Mouse (Mus musculus): ENCODE data around the gene Ccdc83. TPM values are rescaled to one million over a fixed set of nuclear protein-coding genes. Genes with fewer than 3 reads are reported as not detected.

Ccdc83 gene
- polyA plus RNA-seq, 1 experiment: 0.10 TPM

- TF ChIP-seq USF1 (IDR thresholded peaks at IDR 0.05; ENCODE audit: low read depth): no peak
- no peak for TF ChIP-seq REST (IDR thresholded peaks at IDR 0.05; ENCODE audit: insufficient read depth, insufficient read length)
- no peak for TF ChIP-seq SRF (IDR thresholded peaks at IDR 0.05; ENCODE audit: control insufficient read depth, insufficient read length, low read depth)
- no peak for TF ChIP-seq MYOD1 (IDR thresholded peaks at IDR 0.05; ENCODE audit: control insufficient read depth in 1 of 3, insufficient read length in 2 of 3, low read depth in 2 of 3)
- no peak for TF ChIP-seq CEBPB (IDR thresholded peaks at IDR 0.05; ENCODE audit: insufficient read depth, poor library complexity, severe bottlenecking)
- TF ChIP-seq MYOG (IDR thresholded peaks at IDR 0.05; ENCODE audit: control insufficient read depth in 1 of 3, insufficient read depth in 1 of 3, insufficient read length in 2 of 3, low read depth in 2 of 3): no peak
- TF ChIP-seq E2F4 (IDR thresholded peaks at IDR 0.05; ENCODE audit: insufficient read depth): no peak
- TF ChIP-seq POLR2A (IDR thresholded peaks at IDR 0.05; ENCODE audit: insufficient read length, low read depth): no peak
- TF ChIP-seq MAX (IDR thresholded peaks at IDR 0.05; ENCODE audit: low read depth): no peak
- no peak for TF ChIP-seq TCF12 (IDR thresholded peaks at IDR 0.05; ENCODE audit: insufficient read depth, poor library complexity, severe bottlenecking)
- no peak for TF ChIP-seq TCF3 (IDR thresholded peaks at IDR 0.05; ENCODE audit: insufficient read length, low read depth)
- TF ChIP-seq POLR2AphosphoS2 (IDR thresholded peaks at IDR 0.05; ENCODE audit: insufficient read length, low read depth): no peak
- Histone ChIP-seq H3K36me3 (ENCODE audit: control insufficient read depth, insufficient read depth) (peaks cover 33% of the 10 kb centered on the region), H3K79me2 (ENCODE audit: control insufficient read depth, insufficient read depth) (peaks cover 8% of the 10 kb centered on the region), H3K4me3 (no peak overlapping the region), H3K4me2 (ENCODE audit: low read depth) (no peak overlapping the region), H3ac (ENCODE audit: control insufficient read depth, insufficient read length) (no peak overlapping the region), H3K27me3 (ENCODE audit: control insufficient read depth, insufficient read depth, insufficient read length) (no peaks in the 10 kb centered on the region)
Observed at GRCm38 (mm10) chr7:90201877-90202465, 63.6 kb downstream of the Ccdc83 start.

GRCm38 (mm10) chr7:90200251-90200650 is 65.3 kb downstream of the Ccdc83 start:
- TF ChIP-seq CEBPB (IDR thresholded peaks at IDR 0.05; ENCODE audit: insufficient read depth, poor library complexity, severe bottlenecking) (peak; percentile 76; the same call in 1 of the 2 replicates), TCF12 (IDR thresholded peaks at IDR 0.05; ENCODE audit: insufficient read depth, poor library complexity, severe bottlenecking) (no peak), USF1 (IDR thresholded peaks at IDR 0.05; ENCODE audit: low read depth) (no peak), MYOD1 (IDR thresholded peaks at IDR 0.05; ENCODE audit: control insufficient read depth in 1 of 3, insufficient read length in 2 of 3, low read depth in 2 of 3) (no peak), MYOG (IDR thresholded peaks at IDR 0.05; ENCODE audit: control insufficient read depth in 1 of 3, insufficient read depth in 1 of 3, insufficient read length in 2 of 3, low read depth in 2 of 3) (no peak), TCF3 (IDR thresholded peaks at IDR 0.05; ENCODE audit: insufficient read length, low read depth) (no peak), E2F4 (IDR thresholded peaks at IDR 0.05; ENCODE audit: insufficient read depth) (no peak)
- peaks cover 10% of the 10 kb centered on the region for H3K79me2 ChIP-seq (ENCODE audit: control insufficient read depth, insufficient read depth)
- H3K4me2 ChIP-seq (ENCODE audit: low read depth): no peak overlapping the region
- H3K27me3 ChIP-seq (ENCODE audit: control insufficient read depth, insufficient read depth, insufficient read length): no peaks in the 10 kb centered on the region
- peaks cover 42% of the 10 kb centered on the region for H3K36me3 ChIP-seq (ENCODE audit: control insufficient read depth, insufficient read depth)
- no peak overlapping the region for H3ac ChIP-seq (ENCODE audit: control insufficient read depth, insufficient read length)
- no peak overlapping the region for H3K4me3 ChIP-seq

GRCm38 (mm10) chr7:90180635-90181034 is 84.9 kb downstream of the Ccdc83 start:
- Histone ChIP-seq H3K4me2 (ENCODE audit: low read depth) (no peak overlapping the region), H3K4me3 (no peak overlapping the region), H3K36me3 (ENCODE audit: control insufficient read depth, insufficient read depth) (peaks cover 63% of the 10 kb centered on the region), H3K79me2 (ENCODE audit: control insufficient read depth, insufficient read depth) (peaks cover 7% of the 10 kb centered on the region), H3K27me3 (ENCODE audit: control insufficient read depth, insufficient read depth, insufficient read length) (no peaks in the 10 kb centered on the region), H3ac (ENCODE audit: control insufficient read depth, insufficient read length) (no peak overlapping the region)
- TF ChIP-seq SRF (IDR thresholded peaks at IDR 0.05; ENCODE audit: control insufficient read depth, insufficient read length, low read depth) (no peak), CEBPB (IDR thresholded peaks at IDR 0.05; ENCODE audit: insufficient read depth, poor library complexity, severe bottlenecking) (no peak), POLR2AphosphoS2 (IDR thresholded peaks at IDR 0.05; ENCODE audit: insufficient read length, low read depth) (no peak), MAX (IDR thresholded peaks at IDR 0.05; ENCODE audit: low read depth) (no peak), USF1 (IDR thresholded peaks at IDR 0.05; ENCODE audit: low read depth) (no peak), E2F4 (IDR thresholded peaks at IDR 0.05; ENCODE audit: insufficient read depth) (no peak), POLR2A (IDR thresholded peaks at IDR 0.05; ENCODE audit: insufficient read length, low read depth) (no peak), MYOD1 (IDR thresholded peaks at IDR 0.05; ENCODE audit: control insufficient read depth in 1 of 3, insufficient read length in 2 of 3, low read depth in 2 of 3) (no peak), TCF12 (IDR thresholded peaks at IDR 0.05; ENCODE audit: insufficient read depth, poor library complexity, severe bottlenecking) (no peak), REST (IDR thresholded peaks at IDR 0.05; ENCODE audit: insufficient read depth, insufficient read length) (no peak), TCF3 (IDR thresholded peaks at IDR 0.05; ENCODE audit: insufficient read length, low read depth) (no peak), MYOG (IDR thresholded peaks at IDR 0.05; ENCODE audit: control insufficient read depth in 1 of 3, insufficient read depth in 1 of 3, insufficient read length in 2 of 3, low read depth in 2 of 3) (no peak)

- peaks cover 68% of the 10 kb centered on the region for H3K36me3 ChIP-seq (ENCODE audit: control insufficient read depth, insufficient read depth)
- no peak overlapping the region for H3K4me2 ChIP-seq (ENCODE audit: low read depth)
- no peak overlapping the region for H3K4me3 ChIP-seq
- H3K27me3 ChIP-seq (ENCODE audit: control insufficient read depth, insufficient read depth, insufficient read length): no peaks in the 10 kb centered on the region
- H3K79me2 ChIP-seq (ENCODE audit: control insufficient read depth, insufficient read depth): no peaks in the 10 kb centered on the region
- no peak for TF ChIP-seq POLR2A (IDR thresholded peaks at IDR 0.05; ENCODE audit: insufficient read length, low read depth)
- no peak for TF ChIP-seq REST (IDR thresholded peaks at IDR 0.05; ENCODE audit: insufficient read depth, insufficient read length)
- TF ChIP-seq E2F4 (IDR thresholded peaks at IDR 0.05; ENCODE audit: insufficient read depth): no peak
- TF ChIP-seq CEBPB (IDR thresholded peaks at IDR 0.05; ENCODE audit: insufficient read depth, poor library complexity, severe bottlenecking): no peak
- no peak for TF ChIP-seq USF1 (IDR thresholded peaks at IDR 0.05; ENCODE audit: low read depth)
- TF ChIP-seq POLR2AphosphoS2 (IDR thresholded peaks at IDR 0.05; ENCODE audit: insufficient read length, low read depth): no peak
- no peak for TF ChIP-seq MAX (IDR thresholded peaks at IDR 0.05; ENCODE audit: low read depth)
- no peak for TF ChIP-seq TCF12 (IDR thresholded peaks at IDR 0.05; ENCODE audit: insufficient read depth, poor library complexity, severe bottlenecking)
- TF ChIP-seq MYOD1 (IDR thresholded peaks at IDR 0.05; ENCODE audit: control insufficient read depth in 1 of 3, insufficient read length in 2 of 3, low read depth in 2 of 3): no peak
- TF ChIP-seq MYOG (IDR thresholded peaks at IDR 0.05; ENCODE audit: control insufficient read depth in 1 of 3, insufficient read depth in 1 of 3, insufficient read length in 2 of 3, low read depth in 2 of 3): no peak
- TF ChIP-seq SRF (IDR thresholded peaks at IDR 0.05; ENCODE audit: control insufficient read depth, insufficient read length, low read depth): no peak
- no peak overlapping the region for H3ac ChIP-seq (ENCODE audit: control insufficient read depth, insufficient read length)
Observed at GRCm38 (mm10) chr7:90175576-90175975, 90.0 kb downstream of the Ccdc83 start.

Other genes starting within 250 kb of the Ccdc83 start
- gene Picalm, start 135.6 kb downstream of the Ccdc83 start, polyA plus RNA-seq (2012; fragmentation: generic; extraction: Trizol): 40.1 TPM
- gene Sytl2, start 36.5 kb upstream of the Ccdc83 start, polyA plus RNA-seq (2012; fragmentation: generic; extraction: Trizol): 21.2 TPM
- gene Ccdc89, start 160.8 kb upstream of the Ccdc83 start, polyA plus RNA-seq (2012; fragmentation: generic; extraction: Trizol): 0.07 TPM
- gene Crebzf, start 177.0 kb upstream of the Ccdc83 start, polyA plus RNA-seq (2012; fragmentation: generic; extraction: Trizol): 18.0 TPM
- 119 TPM for gene Tmem126a, start 191.5 kb upstream of the Ccdc83 start, polyA plus RNA-seq (2012; fragmentation: generic; extraction: Trizol)
- 6.7 TPM for gene Tmem126b, start 210.2 kb upstream of the Ccdc83 start, polyA plus RNA-seq (2012; fragmentation: generic; extraction: Trizol)
- gene Dlg2, start 210.9 kb upstream of the Ccdc83 start, polyA plus RNA-seq (2012; fragmentation: generic; extraction: Trizol): 0.65 TPM